Mouse (Mus musculus) CD8-positive naive resting alpha-beta T cell, adult 2 months (primary cell): ENCODE data around the gene Efhd2.

Source experiments
- DNase-seq, 2 experiments: peaks; one replicate each; pipeline ENCODE4 v3.0.0; 2022; ENCODE audit warnings: low read depth in 2 of 2, low spot score in 2 of 2

Efhd2 gene

DNA sequence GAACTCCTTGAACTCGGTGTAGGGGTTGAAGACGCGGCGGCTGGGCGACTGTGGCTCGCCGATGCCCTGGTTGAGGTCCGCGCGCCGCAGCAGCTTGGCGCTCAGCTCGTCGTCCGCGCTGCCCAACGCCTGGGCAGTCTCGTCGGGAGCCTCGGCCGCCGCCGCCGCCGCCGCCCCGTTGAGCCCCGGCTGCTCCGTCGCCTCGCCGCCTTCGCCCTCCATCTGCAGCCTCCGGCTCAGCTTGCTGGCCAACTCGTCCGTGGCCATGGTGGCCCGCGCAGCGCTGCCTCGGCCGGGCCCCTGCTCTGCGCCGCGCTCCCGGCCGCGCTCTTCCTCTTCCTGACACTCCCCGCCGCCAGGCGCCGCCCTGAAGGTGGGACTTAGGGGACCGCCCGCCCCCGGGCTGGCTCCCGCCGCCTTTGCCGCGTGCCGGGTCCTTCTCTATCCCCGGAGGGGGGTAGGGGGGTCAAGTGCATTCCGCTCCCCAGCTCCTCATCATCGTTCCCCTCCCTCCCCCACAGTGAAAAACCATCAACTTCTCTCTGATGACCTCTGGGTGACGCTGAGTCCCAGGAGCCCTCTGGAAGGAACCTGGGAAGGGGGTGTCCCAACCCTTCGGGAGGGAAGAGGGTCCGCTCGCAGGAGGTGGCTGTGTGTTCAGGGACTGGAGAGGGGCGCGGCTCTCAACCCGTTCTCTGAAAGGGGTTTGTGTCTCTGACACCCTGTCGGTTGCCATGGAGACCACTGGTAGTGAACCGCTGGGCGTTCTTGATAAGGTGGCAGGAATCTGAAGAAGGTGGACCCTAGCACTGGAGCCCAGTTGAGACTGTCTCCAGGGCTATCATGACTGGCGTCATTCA lies at the start of gene Efhd2:
Gene Efhd2, minus strand, starts transcription at position 320 of the 860 bp plus-strand sequence.
- peak; percentile 37 to 66 for DNase-seq

- no peak for DNase-seq
Observed at GRCm38 (mm10) chr4:141923961-141924360, 49.2 kb upstream of the Efhd2 start.

- no peak for DNase-seq
Observed at GRCm38 (mm10) chr4:141920391-141920790, 45.7 kb upstream of the Efhd2 start.

DNA sequence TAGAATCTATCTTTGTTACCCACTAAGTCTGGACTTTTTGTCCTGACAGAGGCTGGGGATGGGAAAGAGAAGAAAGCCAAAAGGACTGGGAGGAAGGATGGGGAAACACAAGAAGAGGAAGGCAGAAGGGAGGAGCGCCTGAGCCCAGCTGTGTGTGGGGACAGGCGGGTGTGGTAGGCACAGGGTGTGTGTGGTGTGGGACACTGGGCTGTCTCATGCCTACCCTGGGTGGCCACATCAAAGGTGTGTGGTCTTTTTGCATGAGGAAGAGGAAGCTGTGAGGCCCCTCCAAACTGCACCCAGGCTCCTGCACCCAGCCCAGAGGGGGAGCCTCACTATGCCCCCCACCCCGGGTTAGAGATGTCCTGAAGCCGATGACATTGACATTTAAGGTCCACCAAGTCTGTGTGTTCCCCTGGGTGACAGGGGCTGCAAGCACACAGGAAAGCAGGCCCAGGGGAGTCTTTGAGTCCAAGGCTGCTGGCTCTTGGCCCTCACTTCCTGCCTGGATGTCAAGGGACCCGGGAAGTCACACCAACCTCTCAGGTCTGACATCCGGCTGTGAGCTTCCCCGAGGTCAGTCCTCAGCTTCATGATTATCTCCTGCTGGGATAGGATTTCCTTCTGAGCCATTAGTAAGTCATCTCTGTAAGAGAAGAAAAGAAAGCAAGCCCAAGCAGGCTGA lies 43.2 kb upstream of the Efhd2 start:
- no peak for DNase-seq

DNA sequence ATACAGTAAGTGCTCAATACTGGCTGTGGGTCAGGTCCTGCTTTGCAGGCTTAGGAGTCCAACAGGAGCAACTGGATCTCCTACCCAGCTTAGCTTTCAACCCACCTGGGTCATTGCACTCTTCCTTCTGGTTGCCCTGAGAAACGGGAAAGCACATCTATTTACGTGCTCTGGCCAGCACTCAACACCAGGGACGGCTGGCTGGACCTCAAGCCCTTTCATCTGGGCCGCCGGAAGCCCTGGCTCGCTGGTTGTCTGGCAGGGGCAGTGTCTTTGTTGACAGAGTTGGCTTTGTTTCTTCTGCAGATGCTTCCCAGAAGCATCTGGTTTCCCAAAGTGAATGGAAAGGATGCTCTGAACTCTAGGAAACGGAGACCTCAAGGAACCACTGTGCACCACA lies 39.3 kb upstream of the Efhd2 start:
- DNase-seq, result no peak

DNA sequence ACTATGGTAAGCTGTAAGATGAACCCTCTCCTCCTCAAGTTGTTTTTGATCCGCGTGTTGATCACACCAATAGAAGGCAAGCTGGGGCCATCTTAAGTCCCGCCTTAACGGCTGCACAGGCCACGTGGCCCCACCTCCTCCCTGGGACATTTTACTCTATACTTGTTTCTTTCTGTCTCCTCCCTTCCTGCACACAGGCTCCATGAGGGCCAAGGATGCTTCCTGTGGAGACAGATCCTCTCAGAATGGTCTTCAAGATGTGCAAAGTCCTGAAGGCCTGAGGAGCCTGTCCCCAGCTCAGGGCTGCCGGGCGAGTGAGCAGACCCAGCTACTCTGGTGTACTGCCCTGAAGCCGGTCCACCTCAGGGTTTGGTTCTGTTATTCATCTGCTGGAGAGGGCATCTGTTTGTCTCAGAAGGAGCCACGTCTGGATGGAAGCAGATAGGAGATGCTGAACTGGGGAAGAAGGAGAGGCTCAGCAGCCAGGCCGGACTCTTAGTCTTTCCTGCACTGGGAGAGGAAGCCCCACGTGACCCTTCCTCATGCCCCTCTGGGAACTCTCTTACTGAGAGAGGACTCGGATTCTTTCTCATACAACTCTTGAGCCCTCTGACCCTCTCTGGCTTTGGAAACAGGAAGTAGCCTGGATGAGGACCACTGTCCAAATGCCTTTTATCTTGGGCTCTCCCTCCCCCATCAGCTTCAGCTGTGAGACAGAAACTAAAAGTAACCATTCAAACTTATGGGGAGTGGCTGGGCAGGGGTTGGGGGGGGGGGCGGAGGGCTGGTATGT lies 38.7 kb upstream of the Efhd2 start:
- no peak for DNase-seq

GRCm38 (mm10) chr4:141904710-141905109 lies 30.0 kb upstream of the Efhd2 start:
- DNase-seq, result no peak

- DNase-seq, result no peak
Observed at GRCm38 (mm10) chr4:141902479-141902858, 27.7 kb upstream of the Efhd2 start.

DNA sequence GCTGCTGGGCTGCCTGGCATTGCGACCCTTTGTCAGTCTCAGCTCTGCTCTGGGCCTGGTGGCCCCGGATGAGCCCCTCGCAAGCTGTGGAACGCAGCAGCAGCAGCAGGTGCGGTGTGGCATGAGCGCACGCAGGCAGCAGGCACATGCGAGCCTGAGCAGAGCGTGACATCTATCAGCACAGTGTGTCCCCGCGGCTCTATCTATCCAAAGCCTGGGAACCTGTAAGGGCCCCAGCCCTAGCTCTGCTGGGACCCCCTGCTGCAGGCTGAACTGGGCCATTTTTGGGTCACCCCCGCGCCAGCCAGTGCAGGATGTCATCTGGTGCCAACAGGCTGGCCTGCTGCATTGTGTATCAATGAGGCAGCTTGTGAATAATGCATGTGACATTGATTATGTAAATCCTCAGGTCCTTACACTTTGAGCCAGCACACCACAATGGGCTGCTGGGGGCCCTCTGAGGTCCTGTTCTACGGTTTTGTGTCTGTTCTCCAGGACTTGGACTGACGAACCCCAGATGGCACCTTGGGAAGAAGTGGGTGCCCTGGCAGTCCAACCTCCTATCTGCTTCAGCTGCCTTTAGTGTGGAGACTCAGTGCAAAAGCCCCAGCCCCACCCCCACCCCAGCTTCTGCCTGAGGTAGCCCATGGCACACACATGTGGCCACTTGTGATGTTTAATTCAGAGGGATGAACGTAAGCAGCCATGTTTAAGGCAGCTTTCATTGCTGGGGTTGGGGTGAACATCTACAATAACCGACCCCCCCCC lies 27.2 kb upstream of the Efhd2 start:
- no peak for DNase-seq

DNA sequence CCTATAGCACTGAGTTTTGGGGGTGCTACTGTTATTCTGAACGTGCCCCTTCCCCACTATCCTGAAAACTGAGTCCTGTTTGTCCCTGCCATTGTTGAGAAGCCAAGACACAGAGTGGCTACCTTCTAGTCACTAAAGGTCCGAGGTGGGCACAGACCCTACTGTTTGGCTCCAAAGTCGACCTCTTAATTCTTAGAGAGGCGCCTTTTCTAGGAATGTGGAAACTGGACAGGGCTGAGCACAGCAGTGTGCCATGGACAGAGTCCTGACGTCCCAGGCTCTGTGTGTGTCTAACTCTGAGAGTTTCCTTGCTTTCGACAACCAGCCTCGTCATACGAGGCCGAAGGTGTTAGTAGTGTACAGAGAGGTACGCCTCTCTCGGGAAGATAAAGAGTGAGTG lies 25.7 kb upstream of the Efhd2 start:
- no peak for DNase-seq

GRCm38 (mm10) chr4:141899936-141900335 lies 25.2 kb upstream of the Efhd2 start:
- no peak for DNase-seq

GRCm38 (mm10) chr4:141898905-141899304 lies 24.2 kb upstream of the Efhd2 start:
- DNase-seq, result no peak

GRCm38 (mm10) chr4:141897838-141898237 lies 23.1 kb upstream of the Efhd2 start:
- no peak for DNase-seq

GRCm38 (mm10) chr4:141897225-141897624 lies 22.5 kb upstream of the Efhd2 start:
- DNase-seq, result no peak

- no peak for DNase-seq
Observed at GRCm38 (mm10) chr4:141895772-141896171, 21.1 kb upstream of the Efhd2 start.

DNA sequence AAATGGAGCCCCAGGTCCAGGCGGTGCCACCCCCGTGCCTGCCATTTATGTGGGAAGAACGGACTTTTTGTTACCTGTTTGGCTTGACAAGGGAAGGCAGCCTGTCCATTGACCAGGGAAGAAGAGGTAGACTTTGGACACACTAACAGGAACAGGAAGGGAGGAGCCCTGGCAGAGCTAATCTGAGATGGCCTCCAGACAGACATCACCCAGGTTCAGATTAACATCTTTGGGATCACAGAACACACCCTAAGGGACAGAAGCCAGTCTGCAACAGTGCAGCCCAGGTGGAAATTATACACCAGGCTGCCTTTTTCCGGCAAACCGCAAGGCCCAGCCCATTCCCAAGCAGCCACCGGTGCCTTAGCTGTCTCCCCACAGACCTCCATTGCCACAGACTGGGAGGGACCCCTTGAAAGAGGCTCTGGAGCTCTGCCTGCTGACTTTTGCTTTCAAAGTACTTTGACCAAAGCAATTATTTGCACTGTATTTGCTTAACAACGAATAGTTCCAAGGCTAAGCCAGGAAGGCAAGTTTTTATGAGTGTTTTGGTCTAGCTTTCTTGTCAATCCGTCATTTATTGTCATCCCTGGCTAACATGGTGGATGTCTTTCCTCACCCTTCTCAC lies 18.6 kb upstream of the Efhd2 start:
- DNase-seq, result no peak

GRCm38 (mm10) chr4:141886385-141886968 lies 11.8 kb upstream of the Efhd2 start:
- DNase-seq, result no peak

GRCm38 (mm10) chr4:141885451-141885850 lies 10.7 kb upstream of the Efhd2 start:
- DNase-seq, result no peak

- DNase-seq, result no peak
Observed at GRCm38 (mm10) chr4:141882858-141883257, 8.1 kb upstream of the Efhd2 start.

DNA sequence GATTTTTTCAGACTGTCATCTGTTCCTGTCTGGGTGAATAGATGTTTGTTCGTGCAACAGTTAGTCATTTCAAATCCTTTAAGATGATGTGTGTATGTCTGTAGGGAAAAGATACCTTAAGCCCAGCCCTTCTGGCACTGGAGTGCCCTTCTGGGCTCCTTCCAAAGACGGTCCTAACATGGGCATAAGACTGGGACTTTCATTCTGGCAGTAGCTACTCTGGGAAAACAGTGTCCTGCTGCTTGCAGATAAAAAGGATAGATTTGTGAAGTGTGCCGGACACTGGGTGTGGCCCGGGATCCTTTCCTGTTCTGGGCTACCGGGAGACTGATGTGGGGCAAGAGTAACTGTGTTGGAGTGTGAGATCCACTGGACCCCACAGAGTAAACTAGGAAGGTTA lies 7.2 kb upstream of the Efhd2 start:
- no peak for DNase-seq
